Mouse (Mus musculus) retina, postnatal 7 days (tissue): ENCODE results near the gene Dnajc12.
"Not testable (repeated sequence)": the region's sequence is repeated elsewhere in the genome, so short reads cannot be mapped to it uniquely, and the experiment has no call there.

ENCODE experiments used
- DNase-seq: peaks from one replicate; pipeline ENCODE4 v3.0.0-alpha.2; 2012; ENCODE audit warnings: low read depth, low spot score

Dnajc12 gene

GRCm38 (mm10) chr10:63382372-63383279, at the start of gene Dnajc12:
Gene Dnajc12 (plus strand): TSS chr10:63382443.
- DNase-seq: peak; percentile 94

- DNase-seq: no peak
These were observed 45.3 kb upstream of the Dnajc12 start for GRCm38 (mm10) chr10:63336901-63337300.

GRCm38 (mm10) chr10:63337326-63337725, 44.9 kb upstream of the Dnajc12 start:
- no peak for DNase-seq

- DNase-seq: peak; percentile 51
These were observed 44.0 kb upstream of the Dnajc12 start for GRCm38 (mm10) chr10:63337951-63338836.

- peak; percentile 84 for DNase-seq
These were observed 43.2 kb upstream of the Dnajc12 start for GRCm38 (mm10) chr10:63338914-63339643.

- DNase-seq: no peak
These were observed 40.9 kb upstream of the Dnajc12 start for GRCm38 (mm10) chr10:63341351-63341750.

- no peak for DNase-seq
These were observed 37.5 kb upstream of the Dnajc12 start for GRCm38 (mm10) chr10:63344751-63345150.

- no peak for DNase-seq
These were observed 34.0 kb upstream of the Dnajc12 start for GRCm38 (mm10) chr10:63348291-63348690.

GRCm38 (mm10) chr10:63350666-63351065, 31.6 kb upstream of the Dnajc12 start:
- no peak for DNase-seq

GRCm38 (mm10) chr10:63351099-63351498, 31.1 kb upstream of the Dnajc12 start:
- DNase-seq: not testable (repeated sequence)

GRCm38 (mm10) chr10:63352111-63352510, 30.1 kb upstream of the Dnajc12 start:
- no peak for DNase-seq

GRCm38 (mm10) chr10:63360502-63360901, 21.7 kb upstream of the Dnajc12 start:
- no peak for DNase-seq

- no peak for DNase-seq
These were observed 16.3 kb upstream of the Dnajc12 start for GRCm38 (mm10) chr10:63365918-63366455.

- DNase-seq: no peak
These were observed 14.9 kb upstream of the Dnajc12 start for GRCm38 (mm10) chr10:63367386-63367785.

- no peak for DNase-seq
These were observed 14.2 kb upstream of the Dnajc12 start for GRCm38 (mm10) chr10:63368041-63368440.

GRCm38 (mm10) chr10:63376303-63376702, 5.9 kb upstream of the Dnajc12 start:
- no peak for DNase-seq

GRCm38 (mm10) chr10:63377468-63377867, 4.8 kb upstream of the Dnajc12 start:
- peak; percentile 61 for DNase-seq

GRCm38 (mm10) chr10:63378948-63379680, 3.1 kb upstream of the Dnajc12 start:
- DNase-seq: no peak

GRCm38 (mm10) chr10:63381498-63382280, 554 bp upstream of the Dnajc12 start, which contains the start of gene Sirt1:
Gene Sirt1 (minus strand): TSS chr10:63381704.
- DNase-seq: no peak

- DNase-seq: not testable (repeated sequence)
These were observed 3.7 kb downstream of the Dnajc12 start for GRCm38 (mm10) chr10:63385897-63386296.
